Mouse (Mus musculus) E14TG2a.4 (cell line): ENCODE measurements at regions not wholly inside any gene's neighbourhood (a gene's known extent, or its start where the extent isn't known, plus 50 kb on each side); places are given as distances from the start of the nearest gene placed in this dataset.

ENCODE experiments used
- CTCF ChIP-seq: conservative IDR thresholded peaks from 2 replicates; pipeline ENCODE4 v1.5.1; 2014; ENCODE audit warnings: low read length
- NANOG ChIP-seq: IDR thresholded peaks from 2 replicates; pipeline ENCODE4 v1.6.1; 2014; ENCODE audit warnings: borderline replicate concordance, low read length, mixed read lengths
- POU5F1 ChIP-seq: IDR thresholded peaks from 2 replicates; pipeline ENCODE4 v1.6.1; 2014; ENCODE audit warnings: low read length, borderline replicate concordance

DNA sequence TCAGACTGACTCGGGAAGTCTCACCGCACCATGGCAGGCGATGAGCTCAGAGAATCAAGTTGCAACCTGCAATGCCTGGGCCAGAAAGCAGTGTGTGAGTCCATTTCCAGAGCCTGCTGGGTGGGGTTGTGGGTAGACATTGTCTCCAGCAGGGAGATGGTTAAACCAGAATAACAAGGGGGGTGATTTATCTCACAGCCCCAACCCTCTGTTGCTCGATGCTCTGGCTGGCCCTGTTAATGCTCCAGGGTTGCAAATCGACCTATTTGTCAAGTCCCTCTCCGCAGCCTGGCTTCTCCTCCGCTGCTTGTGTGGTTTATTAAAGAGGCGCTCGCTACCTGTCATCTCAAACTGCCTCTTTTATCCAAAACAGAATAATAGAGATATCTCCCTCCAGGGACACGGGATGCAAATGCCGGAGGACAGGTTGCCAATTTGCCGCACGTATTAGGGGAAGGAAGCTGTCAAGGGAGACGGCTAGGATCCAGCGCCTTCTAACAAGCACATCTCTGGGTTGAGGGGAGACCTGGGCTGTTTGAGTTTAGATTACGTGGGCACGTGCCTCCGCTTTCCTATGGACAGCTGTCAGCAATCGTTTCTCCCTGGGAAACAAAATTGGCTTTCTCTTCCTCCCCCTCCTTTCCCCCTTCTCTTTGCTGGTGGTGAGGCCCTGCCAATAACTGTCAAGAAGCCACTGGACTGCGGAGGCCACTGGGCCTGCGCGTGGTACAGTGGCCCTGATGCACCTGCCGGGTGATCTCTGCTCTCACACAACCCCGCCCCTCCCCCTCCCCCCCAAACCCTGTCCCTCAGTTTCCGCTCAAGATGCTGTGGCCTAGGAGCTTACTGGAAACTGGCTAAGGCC, 57.4 kb upstream of the Pitx1 start:
- TF ChIP-seq CTCF (no peak), NANOG (no peak), POU5F1 (no peak)
